Mouse (Mus musculus) lung, postnatal 14 days (tissue): ENCODE data around the gene Tep1.
"Not testable (repeated sequence)": the region's sequence is repeated elsewhere in the genome, so short reads cannot be mapped to it uniquely, and the experiment has no call there.

Experiments
- DNase-seq: peaks from one replicate; pipeline ENCODE4 v3.0.0; 2021

Tep1 gene

GRCm38 (mm10) chr14:50868211-50868610 lies 2.1 kb downstream of the Tep1 start:
- no peak for DNase-seq

DNA sequence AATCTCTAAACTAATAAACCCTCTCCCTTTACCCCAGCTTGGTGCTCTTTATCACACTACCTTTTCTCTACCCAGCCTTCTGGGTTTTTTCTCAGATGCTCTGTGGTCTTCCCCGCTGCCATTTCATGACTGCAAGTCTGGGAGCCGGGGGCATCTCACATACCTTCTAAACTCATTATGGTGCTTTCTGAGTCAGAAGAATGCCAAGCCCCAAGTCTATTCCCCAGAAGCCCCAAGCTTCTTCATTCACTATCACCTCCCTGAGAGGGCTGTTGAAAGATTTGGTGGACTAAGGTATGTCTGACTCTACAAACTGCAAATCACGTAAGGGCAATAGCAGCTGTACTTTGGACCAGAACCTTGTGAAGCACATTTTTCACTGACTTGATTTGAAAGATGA lies 3.4 kb downstream of the Tep1 start:
- no peak for DNase-seq

DNA sequence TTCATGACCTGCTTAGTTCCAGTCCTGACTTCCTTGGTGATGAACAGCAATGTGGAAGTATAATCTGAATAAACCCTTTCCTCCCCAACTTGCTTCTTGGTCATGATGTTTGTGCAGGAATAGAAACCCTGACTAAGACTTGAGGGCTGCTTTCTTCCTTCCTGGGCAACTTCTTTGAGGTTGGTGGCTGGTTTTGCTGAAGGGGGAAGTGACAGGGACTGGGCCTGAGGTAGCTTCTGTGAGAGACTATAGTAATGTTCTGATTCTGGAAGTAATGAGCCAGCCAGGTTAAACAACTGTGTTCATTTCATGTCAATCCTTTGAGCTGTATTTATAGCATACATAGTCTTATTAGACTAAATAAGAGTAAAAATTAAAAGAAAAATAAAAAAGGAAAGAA lies 5.4 kb downstream of the Tep1 start:
- not testable (repeated sequence) for DNase-seq

GRCm38 (mm10) chr14:50862641-50863040 lies 7.7 kb downstream of the Tep1 start:
- no peak for DNase-seq

DNA sequence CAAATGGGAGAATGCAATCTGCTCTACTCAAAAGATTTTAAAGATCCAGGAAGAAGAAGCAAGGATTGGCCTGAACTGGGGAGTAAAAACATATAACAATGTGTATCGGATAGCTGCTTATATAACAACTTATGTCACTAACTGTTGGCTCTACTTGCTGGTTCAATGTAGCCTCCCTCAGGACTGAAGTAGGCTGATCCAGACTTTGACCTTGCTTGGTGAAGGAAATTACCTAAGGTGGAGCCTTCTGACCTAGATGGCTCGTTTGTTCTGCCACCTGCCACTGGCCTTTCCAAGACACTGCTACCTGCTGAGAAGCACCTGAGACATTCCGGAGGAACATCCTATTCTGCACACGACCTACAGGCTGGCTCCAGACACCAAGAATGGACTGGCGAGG lies 14.6 kb downstream of the Tep1 start:
- DNase-seq, result no peak

DNA sequence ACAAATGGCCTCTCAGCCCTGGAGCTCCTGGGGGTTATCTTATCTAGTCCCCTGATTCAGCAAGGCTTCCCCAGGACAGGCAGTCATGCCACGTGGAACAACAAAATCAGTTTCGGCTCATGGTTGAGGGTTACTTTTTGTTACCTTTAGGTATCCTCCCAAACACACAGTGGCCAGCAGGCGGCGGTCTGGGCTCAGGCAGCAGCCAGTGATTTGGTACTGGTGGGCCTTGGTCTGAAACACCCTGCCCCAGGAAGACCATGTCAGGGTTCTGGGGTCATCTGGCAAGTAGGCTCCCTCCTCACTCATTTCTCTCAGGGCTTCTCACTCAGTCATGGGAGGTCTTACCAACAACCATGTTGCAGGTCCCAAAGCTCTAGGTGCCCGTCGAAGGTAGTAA lies 33.1 kb downstream of the Tep1 start:
- peak; percentile 18 for DNase-seq

GRCm38 (mm10) chr14:50834435-50834834 lies 35.9 kb downstream of the Tep1 start:
- DNase-seq, result no peak

DNA sequence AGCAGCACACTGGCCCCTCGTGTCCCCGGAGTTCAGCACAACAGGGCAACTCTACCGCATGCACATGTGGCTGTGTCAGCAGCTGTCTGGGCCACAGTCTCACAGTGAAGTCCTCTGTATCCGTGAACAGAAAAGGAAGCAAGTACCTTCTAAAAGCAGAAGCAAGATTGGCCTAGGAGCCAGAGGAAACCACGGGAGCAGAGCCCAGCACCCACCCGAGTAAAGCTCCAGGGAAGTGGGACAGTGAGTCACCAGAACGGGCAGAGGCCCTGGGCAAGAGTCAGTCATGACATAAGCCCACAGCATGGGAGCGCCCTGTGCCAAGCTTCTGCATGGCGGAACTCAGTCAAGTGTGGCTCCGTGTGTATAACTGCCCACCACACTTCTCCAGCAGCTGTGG lies 36.4 kb downstream of the Tep1 start:
- peak; percentile 32 for DNase-seq

DNA sequence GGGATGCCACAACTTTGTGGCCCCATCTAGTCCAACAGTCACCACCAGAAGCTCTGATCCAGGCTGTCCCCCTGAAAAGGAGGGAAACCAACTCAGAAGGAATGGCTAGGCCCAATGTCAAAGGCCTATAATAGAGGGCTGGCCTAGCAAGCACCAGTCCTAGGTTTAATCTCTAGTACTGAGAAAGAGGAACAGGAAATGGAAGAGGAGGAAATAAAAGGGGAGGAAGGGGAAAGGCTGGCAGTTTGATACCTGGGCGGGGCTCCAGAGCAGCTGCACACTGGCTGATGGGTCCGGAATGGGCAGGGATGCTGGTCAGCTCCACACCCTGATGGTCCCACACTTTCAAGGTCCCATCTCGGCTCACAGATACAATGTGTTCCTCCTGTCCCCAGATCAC lies 40.5 kb downstream of the Tep1 start:
- no peak for DNase-seq

GRCm38 (mm10) chr14:50826579-50826978 lies 43.8 kb downstream of the Tep1 start:
- DNase-seq, result no peak

DNA sequence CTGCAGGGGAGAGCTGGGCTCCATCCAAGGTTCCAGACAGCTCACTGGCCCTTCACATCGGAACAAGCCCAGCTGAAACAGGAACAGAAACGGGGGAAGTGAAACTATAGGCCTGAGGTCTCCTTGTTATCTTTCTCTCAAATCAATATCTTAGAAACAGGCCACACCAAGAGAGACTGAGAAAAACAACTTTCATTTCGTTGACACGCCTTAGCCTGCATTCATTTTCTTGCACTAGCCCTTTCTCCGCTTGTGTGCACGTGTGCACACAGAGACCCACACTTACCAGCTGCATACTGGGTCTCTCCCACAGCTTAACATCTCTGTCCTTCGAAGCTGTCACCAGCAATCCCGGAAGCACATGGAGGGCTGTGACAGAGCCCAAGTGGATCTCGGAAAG lies 46.1 kb downstream of the Tep1 start:
- no peak for DNase-seq

GRCm38 (mm10) chr14:50823240-50823639 lies 47.1 kb downstream of the Tep1 start:
- DNase-seq, result no peak

- no peak for DNase-seq
Measured at GRCm38 (mm10) chr14:50813060-50813459, 57.3 kb downstream of the Tep1 start.

DNA sequence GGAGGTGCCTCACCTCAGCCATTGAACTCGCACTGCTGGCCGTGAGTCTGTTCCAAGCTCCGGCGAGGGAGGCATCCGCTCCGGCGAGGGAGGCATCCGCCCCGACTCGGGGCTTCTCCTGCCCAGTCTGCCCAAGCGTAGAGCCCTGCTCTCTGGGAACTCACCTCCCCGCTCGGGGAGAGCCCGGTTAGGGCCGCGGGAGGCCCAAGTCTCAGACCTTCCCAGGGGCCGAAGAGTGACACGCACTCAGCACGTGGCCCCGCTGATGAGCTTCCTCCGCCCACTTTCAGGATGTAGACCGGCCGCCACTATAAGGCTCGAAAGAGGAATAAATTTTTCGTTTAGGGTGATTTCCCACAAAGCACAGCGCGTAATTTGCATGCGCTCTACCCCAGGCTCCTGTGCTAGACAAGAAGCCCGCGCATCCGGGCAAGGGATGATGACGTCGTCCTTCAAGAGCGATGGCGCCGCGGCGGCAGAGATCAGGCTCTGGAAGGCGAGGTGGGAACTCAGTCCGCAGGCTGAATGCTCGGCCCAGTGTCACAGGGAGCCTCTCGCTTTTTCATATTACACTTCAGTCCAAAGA lies 62.8 kb downstream of the Tep1 start, which contains the start of the genes Ccnb1ip1 and Parp2:
Gene Ccnb1ip1 (minus strand): TSS at position 246 of the 586 bp plus-strand sequence.
Gene Parp2 (plus strand): TSS at position 355 of the 586 bp plus-strand sequence.
- peak; percentile 98 for DNase-seq

GRCm38 (mm10) chr14:50806469-50806868 lies 63.9 kb downstream of the Tep1 start:
- not testable (repeated sequence) for DNase-seq

GRCm38 (mm10) chr14:50804683-50805082 lies 65.7 kb downstream of the Tep1 start:
- no peak for DNase-seq

DNA sequence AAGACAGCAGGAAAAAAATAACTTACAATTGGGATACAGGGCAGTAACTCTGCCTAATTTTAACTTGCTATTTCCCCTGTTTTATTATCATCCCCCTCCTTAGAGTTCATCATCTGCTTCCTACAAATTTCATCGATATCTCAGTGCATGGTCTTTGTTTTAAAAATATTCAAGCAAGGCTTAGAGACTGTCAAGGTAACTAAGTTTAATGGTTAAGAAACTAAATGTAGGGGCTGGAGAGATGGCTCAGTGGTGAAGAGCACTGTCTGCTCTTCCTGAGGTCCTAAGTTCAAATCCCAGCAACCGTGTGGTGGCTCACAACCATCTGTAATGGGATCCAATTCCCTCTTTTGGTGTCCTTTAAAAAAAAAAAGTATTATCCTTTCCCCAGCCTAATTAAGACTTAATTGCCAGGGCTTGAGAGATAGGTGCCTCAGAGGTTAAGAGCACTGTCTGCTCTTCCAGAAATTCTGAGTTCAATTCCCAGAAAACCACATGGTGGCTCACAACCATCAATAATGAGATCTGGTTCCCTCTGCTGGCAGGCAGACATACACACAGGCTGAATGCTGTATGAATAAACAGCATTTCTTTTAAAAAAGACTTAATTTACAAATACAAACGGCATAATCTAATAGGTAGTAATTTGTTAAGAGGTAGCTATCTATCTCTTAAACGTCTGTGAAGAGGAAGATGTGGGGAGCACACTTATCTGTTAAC lies 67.4 kb downstream of the Tep1 start:
- no peak for DNase-seq

GRCm38 (mm10) chr14:50802441-50802840 lies 67.9 kb downstream of the Tep1 start:
- no peak for DNase-seq

DNA sequence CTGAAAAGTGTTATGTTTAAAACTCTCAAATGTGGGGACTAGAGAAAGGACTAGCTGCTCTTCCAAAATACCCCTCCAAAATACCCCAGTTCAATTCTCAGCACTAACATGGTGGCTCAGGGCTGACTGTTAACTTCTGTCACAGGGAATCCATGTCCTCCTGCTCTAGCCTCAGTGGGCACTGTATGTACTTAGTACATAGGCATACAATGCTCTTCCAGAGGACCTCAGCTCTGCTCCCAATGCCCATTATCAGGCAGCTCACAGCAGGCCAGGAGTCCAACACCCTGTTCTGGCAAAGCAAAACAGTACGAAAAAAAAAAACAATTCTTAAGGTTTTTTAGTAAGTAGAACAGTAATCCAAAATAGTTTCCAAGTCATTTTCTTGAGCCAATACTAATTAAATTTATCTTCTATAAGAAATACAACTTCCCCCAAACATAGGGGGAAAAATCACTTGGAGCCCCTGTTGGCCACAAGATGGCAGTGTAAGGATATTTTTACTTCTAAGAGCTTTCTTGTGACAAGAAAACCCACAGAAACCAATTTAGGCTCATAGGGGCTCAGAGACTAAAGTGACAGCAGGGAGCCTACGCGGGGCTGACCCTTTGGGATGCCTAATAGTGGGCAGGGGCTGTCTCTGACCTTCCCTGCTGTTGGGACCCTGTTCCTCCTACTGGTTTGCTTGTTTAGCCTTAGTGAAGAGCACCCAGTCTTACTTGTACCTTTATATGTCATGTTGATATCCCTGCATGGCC lies 70.7 kb downstream of the Tep1 start:
- peak; percentile 26 for DNase-seq

GRCm38 (mm10) chr14:50798512-50798911 lies 71.8 kb downstream of the Tep1 start:
- DNase-seq, result peak; percentile 13

DNA sequence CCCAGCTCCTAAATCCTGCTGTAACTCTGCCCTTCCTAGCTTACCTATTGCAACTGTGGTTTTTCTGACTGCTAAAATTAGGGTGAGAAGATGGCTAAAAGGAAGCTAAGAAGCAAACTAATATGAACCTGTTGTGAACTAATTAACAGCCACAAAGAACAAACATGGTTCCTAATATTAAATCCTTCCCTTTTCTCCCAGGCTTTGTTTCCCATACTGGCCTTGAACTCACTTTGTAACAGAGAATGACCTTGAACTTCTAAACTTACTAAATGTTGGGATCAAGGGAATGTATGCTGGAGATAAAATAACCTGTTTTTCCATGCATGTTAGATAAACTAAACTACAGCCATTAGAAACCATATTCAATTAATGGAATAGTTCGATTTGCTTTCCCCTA lies 73.9 kb downstream of the Tep1 start:
- no peak for DNase-seq

DNA sequence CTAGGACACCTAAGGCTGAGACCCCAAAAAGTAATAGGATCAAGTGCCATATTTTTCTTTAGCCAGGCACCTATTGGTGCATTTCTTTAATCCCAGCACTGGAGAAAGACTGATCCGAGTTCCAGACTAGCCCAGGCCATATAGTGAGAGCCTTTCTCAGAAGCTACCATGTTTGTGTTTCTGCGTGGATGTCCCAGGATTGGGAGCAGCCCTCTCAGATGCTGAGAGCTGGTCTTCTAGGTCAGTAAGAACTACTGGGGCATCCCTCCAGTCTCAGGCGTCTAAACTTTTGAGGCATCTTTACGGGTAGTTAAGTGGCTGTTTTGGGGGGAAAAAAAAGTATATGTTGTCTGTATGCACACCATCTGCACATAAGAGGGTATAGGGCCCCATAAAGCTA lies 74.4 kb downstream of the Tep1 start:
- no peak for DNase-seq

- DNase-seq, result no peak
Measured at GRCm38 (mm10) chr14:50795261-50795935, 75.0 kb downstream of the Tep1 start.
